Mouse (Mus musculus): ENCODE data around the gene Ralgds.

Gene Ralgds

GRCm38 (mm10) chr2:28534436-28535262 is 21.7 kb downstream of the Ralgds start:
- DNase-seq, result no peak

GRCm38 (mm10) chr2:28535263-28535540 is 22.3 kb downstream of the Ralgds start:
- peak; percentile 90 for DNase-seq

- DNase-seq, result peak; percentile 90
Observed at GRCm38 (mm10) chr2:28535650-28536049, 22.7 kb downstream of the Ralgds start.

GRCm38 (mm10) chr2:28536166-28536565 is 23.2 kb downstream of the Ralgds start:
- no peak for DNase-seq

DNA sequence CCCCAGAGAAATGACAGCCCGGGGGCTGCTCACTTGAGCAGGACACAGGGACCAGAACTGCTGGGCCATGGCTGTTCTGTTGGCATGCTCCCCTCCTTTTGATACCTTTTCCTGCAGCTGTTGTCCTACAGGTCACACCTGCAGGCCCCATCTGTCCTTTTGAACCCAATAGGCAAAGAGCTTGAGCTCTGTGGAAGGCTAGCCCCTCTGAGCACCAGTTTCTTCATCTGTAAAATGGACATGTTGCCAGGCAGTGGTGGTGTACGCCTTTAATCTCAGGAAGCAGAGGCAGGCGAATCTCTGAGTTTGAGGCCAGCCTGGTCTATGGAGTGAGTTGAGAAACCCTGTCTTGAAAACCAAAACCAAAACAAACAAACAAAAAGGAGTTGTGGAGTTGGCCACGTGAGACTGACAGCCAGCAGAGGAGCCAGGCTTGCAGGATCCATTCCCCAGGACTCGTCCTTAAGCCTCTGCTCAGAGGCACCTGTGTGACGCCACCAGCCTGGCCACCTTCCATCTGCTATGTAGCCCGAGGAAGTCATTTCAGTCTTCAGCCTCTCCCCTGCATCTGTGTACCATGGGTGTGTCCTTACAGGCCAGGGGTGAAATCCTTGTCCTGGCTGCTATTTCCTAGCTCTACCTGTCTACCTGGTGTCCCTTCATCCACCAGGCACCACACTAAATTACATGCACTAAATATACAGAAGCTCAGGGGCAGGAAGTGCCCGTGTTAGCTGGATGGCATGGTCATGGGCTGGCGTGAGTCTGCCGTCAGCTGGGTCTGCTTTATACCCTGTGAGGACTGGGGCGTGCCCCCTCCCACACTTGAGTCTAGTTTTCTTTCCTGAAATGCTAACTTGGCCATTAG is 24.1 kb downstream of the Ralgds start:
- peak; percentile 71 for DNase-seq

GRCm38 (mm10) chr2:28537634-28537920 is 24.7 kb downstream of the Ralgds start:
- DNase-seq, result peak; percentile 55

DNA sequence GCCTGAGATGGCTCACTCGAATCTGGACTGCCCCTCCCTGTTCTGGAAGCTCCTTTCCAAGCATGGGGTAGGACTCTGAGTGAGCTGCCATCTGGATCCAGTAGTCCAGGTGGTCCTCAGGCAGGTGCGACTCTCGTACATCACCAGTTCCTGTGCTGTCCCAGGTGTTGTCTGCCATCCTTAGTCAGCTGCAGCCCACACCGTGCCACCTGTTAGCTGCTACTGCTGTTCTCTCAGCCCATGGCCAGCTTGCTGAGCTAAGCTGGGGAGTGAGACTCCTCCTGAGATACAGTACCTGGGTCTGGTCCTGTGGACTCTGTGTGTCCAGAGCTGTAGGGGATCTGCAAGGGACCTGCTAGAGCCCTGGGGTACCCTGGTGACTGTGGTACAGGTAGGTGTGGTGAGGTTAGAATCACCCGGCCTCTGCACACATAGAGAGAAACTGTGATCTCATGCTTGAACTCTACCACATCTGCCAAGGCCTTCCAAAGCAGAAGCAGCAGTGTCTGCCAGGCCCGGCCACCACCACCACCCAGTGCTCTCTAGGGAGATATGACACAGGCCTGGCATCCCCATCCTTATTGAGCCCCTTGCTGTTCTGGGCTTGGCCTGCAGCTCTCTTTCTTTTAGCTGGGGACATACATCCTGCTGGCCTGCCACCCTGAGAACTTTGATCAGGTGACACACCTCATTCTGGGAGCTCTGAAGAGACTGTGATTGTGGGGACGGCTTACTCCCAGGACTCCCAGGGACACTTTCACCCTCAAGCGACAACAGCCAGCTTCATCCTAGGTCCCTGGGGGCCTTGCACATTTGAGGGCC is 25.3 kb downstream of the Ralgds start:
- DNase-seq, result peak; percentile 62

DNA sequence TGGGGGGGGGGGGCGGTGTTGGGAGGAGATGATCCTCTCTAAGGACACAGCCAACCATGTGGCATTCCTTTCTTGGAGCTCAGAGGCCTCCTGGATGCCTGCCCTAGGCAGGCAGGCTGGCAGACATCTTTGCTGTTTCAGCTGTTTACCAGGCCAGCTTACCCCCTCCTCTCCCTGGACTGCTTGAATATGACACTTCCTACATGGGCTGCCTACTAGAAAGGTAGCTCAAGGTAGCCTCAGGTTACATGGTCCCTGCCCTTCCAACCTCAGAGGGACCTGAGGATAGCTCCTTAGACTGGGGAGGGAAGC is 25.8 kb downstream of the Ralgds start:
- DNase-seq, result peak; percentile 74

GRCm38 (mm10) chr2:28539206-28539605 is 26.3 kb downstream of the Ralgds start:
- peak; percentile 77 for DNase-seq

DNA sequence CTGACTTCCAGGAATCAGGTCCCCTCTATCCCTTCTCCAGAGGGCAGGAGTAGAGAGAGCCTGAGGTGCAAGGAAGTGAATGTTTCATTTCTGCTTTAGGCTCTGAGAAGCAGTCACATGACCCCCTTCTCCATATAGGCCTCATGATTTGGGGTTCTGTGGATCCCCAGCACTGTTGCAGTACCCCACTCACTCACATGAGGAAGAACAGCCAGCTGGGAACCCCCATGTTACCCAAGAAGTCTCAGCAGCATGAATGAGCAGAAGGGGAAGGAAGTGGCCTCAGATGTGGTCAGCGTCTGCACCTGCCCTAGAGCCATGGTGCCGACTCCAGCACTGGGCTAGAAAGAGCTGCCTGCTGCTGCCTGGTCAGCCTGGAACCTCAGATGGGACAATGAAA is 27.0 kb downstream of the Ralgds start:
- DNase-seq, result peak; percentile 42

- DNase-seq, result peak; percentile 44
Observed at GRCm38 (mm10) chr2:28540587-28541227, 27.8 kb downstream of the Ralgds start.

GRCm38 (mm10) chr2:28543894-28544293 is 31.0 kb downstream of the Ralgds start:
- DNase-seq, result peak; percentile 94

DNA sequence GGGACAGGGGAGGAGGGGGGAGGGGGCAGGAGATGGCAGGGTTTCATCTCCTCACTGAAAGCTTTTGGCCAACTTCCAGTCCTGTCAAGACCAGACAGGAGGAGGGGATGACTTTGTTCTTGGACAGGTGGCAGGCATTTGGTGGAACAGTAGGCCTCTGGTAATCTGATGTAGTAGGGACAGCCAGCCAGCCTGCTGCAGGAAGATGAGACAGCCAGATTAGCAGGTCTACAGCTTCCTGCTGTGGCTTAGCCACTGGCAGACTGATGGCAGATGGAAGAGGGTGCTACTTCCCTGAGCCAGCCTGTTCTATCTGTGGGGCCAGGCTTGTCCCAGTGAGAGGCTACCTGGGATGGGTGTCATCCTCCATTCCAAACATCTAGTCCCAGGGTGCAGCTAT is 33.1 kb downstream of the Ralgds start:
- peak; percentile 87 for DNase-seq

GRCm38 (mm10) chr2:28546560-28546959 is 33.6 kb downstream of the Ralgds start:
- DNase-seq, result peak; percentile 56

- peak; percentile 81 for DNase-seq
Observed at GRCm38 (mm10) chr2:28547237-28548172, 34.6 kb downstream of the Ralgds start.

GRCm38 (mm10) chr2:28549157-28549556 is 36.2 kb downstream of the Ralgds start:
- DNase-seq, result peak; percentile 52

DNA sequence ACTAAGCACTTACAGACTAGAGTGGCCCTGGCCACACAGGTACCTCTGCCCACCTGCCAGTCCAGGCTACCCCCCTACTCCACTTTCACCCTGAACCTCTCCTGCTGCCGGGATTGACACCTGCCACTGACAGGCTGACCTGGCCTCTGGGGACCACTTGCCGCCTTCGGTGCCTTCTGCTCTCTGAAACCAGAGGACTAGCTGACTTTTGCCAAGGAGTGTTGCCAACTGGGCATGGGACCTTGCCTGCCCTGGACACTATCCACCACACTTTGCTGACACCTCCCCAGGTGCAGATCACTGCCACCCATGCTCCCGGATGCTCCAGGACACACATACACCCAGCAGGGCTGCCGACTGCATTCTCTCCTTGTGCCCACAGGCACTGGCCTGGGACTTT is 39.4 kb downstream of the Ralgds start:
- peak; percentile 50 for DNase-seq

GRCm38 (mm10) chr2:28557452-28557851 is 44.5 kb downstream of the Ralgds start:
- DNase-seq, result no peak

GRCm38 (mm10) chr2:28563303-28563702 is 50.4 kb downstream of the Ralgds start, which contains the start of gene Cel:
Gene Cel, minus strand, starts transcription at chr2:28563403.
- DNase-seq, result no peak

DNA sequence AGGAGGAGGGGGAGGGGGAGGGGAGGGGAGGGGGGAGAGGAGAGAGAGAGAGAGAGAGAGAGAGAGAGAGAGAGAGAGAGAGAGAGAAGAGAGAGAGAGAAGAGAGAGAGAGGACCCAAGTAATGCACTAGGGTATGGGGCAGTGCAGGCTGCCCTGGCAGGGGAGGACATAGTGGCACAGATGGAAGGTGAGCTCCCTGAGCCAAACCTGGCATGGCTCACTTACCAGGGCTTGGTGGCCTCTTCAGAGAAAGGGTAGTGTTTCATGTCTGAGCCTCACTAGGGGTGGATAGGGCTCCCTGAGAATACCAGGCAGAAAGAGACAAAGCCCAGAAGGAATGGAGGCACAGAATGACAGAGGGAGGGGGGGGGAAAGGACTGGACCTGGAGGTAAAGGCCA is 50.9 kb downstream of the Ralgds start:
- DNase-seq, result no peak

DNA sequence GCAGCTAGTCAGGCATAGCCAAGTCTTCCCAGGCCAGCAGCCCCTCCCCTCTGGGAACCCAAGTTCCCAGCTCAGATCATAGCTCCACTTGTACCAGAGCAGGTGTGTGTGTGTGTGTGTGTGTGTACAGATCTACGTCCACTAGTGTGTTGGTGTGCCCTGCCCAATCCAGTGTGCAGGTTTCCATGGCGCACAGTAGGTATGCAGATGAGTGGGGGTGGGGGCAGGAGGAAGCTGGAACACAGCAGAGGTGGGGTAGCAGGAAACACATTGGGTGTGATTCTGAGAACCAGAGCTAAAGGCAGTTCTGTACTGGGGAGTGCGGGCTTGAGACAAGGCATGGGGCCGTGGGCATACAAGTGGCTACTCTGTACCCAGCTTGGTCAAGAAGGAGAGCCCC is 51.5 kb downstream of the Ralgds start:
- no peak for DNase-seq

- DNase-seq, result no peak
Observed at GRCm38 (mm10) chr2:28566545-28566944, 53.6 kb downstream of the Ralgds start.
